Mouse (Mus musculus): ENCODE results near the gene Cdkn2aipnl.

Gene Cdkn2aipnl

GRCm38 (mm10) chr11:51940511-51940955 is 26.9 kb upstream of the Cdkn2aipnl start:
- POLR2A ChIA-PET, result interaction anchor here in 1 of 4 experiments (1.0 kb wide), 1 partner anchor 24 kb away, joined by 3 read pairs; no protein-coding TSS in a partner anchor
- CTCF ChIA-PET, result interaction anchor here in 2 of 4 experiments (0.6 to 1.4 kb wide), 3 partner anchors 21 to 299 kb away, joined by 3 to 6 read pairs (median 3); no protein-coding TSS in a partner anchor

DNA sequence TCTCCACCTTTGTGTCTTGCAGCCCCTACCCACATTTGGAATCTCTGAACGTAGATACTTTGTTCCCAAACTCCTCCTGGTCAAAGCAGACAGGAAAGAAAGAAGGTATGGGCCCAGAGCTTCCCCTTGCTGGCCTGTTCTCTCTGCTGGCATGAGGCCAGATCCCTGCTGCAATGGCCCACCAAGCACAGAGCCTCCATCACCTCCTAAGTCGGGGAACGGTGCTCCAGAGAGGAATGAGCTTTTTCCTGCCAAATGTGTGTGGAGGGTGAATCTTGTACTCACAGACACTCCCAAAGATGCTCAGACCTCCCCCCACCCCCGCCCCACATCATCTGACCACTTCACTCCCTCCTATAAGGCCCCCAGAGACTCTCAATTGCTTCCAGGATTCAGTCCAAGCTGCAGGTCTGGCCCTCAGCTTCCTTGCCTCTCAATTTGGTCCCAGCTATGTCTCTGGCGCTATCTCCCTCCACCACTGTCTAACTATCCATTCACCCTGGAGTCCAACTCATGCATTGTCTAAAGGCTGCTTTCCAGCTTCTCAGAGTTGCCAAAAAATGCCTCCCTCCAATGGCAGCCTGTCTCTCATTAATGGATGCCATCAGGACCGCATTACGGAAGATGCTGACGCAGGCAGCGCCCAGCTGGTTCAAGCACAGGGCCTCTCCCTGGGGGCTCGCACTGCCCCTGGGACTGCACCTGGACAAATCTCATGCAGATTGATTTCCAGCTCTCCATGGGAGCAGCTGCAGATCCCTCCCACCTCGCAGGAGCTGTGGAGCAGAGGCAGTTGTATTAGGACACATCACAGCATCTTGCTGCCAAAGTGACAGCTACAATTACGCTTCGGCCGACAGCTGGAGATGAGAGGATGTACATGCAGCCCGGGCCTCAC is 24.6 kb upstream of the Cdkn2aipnl start:
- CTCF ChIA-PET, result interaction anchor here in 2 of 4 experiments (0.7 to 1.8 kb wide), 3 partner anchors 48 to 125 kb away, joined by 3 to 5 read pairs (median 3); no protein-coding TSS in a partner anchor
- POLR2A ChIA-PET, result interaction anchor here in 3 of 4 experiments (0.5 to 2.7 kb wide), 10 partner anchors 14 to 592 kb away, joined by 3 to 18 read pairs (median 3); partner anchors contain the start of gene Cdkn2aipnl (in 1 of the 3)

GRCm38 (mm10) chr11:51943500-51943841 is 24.0 kb upstream of the Cdkn2aipnl start:
- ChIA-PET POLR2A (interaction anchor here in 3 of 4 experiments (0.9 to 2.7 kb wide), 8 partner anchors 14 to 123 kb away, joined by 3 to 18 read pairs (median 4); partner anchors contain the start of gene Cdkn2aipnl (in 1 of the 3)), CTCF (interaction anchor here in 3 of 4 experiments (0.5 to 1.8 kb wide), 3 partner anchors 124 to 1835 kb away, joined by 3 to 5 read pairs (median 4); no protein-coding TSS in a partner anchor)

DNA sequence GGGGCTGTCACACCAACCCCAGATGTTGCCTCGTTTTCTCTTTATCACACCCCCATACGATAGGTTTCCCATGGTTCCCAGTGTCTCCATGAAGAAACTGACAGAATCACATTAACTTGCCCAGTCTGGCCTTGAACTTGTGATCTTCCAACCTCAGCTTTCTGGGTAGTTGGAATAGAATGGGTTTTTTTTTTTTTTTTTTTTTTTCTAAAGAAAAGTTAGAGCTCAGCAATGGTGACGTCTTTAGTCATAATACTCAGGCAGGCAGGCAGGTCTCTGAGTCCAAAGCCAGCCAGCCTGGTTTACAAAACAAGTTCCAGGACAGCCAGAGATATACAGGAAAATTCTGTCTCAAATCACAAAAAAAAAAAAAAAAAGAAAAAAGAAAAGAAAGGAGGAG is 23.2 kb upstream of the Cdkn2aipnl start:
- CTCF ChIA-PET, result interaction anchor here in 3 of 4 experiments (0.6 to 1.8 kb wide), 4 partner anchors 124 to 133 kb away, joined by 4 to 7 read pairs (median 4); no protein-coding TSS in a partner anchor
- POLR2A ChIA-PET, result interaction anchor here in 2 of 4 experiments (0.6 to 2.7 kb wide), 8 partner anchors 8 to 448 kb away, joined by 3 to 9 read pairs (median 4); partner anchors contain the start of gene Cdkn2aipnl (in 1 of the 2)

- ChIA-PET POLR2A (interaction anchor here in 2 of 4 experiments (0.7 to 1.4 kb wide), 7 partner anchors 8 to 46 kb away, joined by 3 to 6 read pairs (median 3); no protein-coding TSS in a partner anchor), CTCF (interaction anchor here in 3 of 4 experiments (0.5 to 1.0 kb wide), 6 partner anchors 15 to 153 kb away, joined by 3 to 4 read pairs (median 3); partner anchors contain the start of gene Ppp2ca (in 1 of the 3))
These were observed 21.9 kb upstream of the Cdkn2aipnl start for GRCm38 (mm10) chr11:51945548-51945947.

GRCm38 (mm10) chr11:51946144-51946543 is 21.3 kb upstream of the Cdkn2aipnl start:
- ChIA-PET CTCF (interaction anchor here in 3 of 4 experiments (0.5 to 1.0 kb wide), 5 partner anchors 14 to 91 kb away, joined by 3 to 4 read pairs (median 3); no protein-coding TSS in a partner anchor), POLR2A (interaction anchor here in 2 of 4 experiments (0.6 to 1.4 kb wide), 6 partner anchors 8 to 398 kb away, joined by 3 to 4 read pairs (median 3); no protein-coding TSS in a partner anchor)

GRCm38 (mm10) chr11:51949155-51949840 is 18.2 kb upstream of the Cdkn2aipnl start:
- POLR2A ChIA-PET, result interaction anchor here in 2 of 4 experiments (0.7 to 1.5 kb wide), 4 partner anchors 9 to 179 kb away, joined by 3 to 4 read pairs (median 3); no protein-coding TSS in a partner anchor
- CTCF ChIA-PET, result interaction anchor here (0.6 to 1.7 kb wide), 7 partner anchors 12 to 132 kb away, joined by 3 to 8 read pairs (median 4); partner anchors contain the start of gene Cdkn2aipnl (in 1 of the 4)

DNA sequence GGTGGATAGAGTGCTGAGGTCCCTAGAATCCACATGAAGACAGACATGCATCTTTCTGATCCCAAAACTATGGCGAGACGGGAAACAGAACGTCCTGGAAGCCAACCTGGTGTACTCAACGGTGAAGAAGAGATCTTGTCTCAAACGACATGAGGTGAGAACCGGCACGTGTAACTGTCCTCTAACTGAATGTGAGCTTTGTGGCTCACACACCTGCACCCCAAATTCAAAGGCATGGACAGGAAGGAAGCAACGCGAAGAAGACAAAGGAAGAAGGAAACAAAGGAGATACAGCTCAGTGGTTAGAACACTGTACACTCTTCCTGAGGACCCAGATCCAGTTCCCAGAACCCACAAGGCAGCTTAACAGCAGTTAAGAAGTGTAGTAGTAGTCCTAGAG is 17.5 kb upstream of the Cdkn2aipnl start:
- POLR2A ChIA-PET, result interaction anchor here in 2 of 4 experiments (0.6 to 1.5 kb wide), 5 partner anchors 9 to 178 kb away, joined by 3 to 4 read pairs (median 3); no protein-coding TSS in a partner anchor
- CTCF ChIA-PET, result interaction anchor here in 3 of 4 experiments (0.6 to 1.7 kb wide), 5 partner anchors 11 to 132 kb away, joined by 3 to 8 read pairs (median 4); partner anchors contain the start of gene Cdkn2aipnl (in 1 of the 3)

GRCm38 (mm10) chr11:51951861-51952420 is 15.5 kb upstream of the Cdkn2aipnl start:
- ChIA-PET POLR2A (interaction anchor here in 1 of 4 experiments (0.6 to 0.7 kb wide), 2 partner anchors 35 to 395 kb away, joined by 3 read pairs; no protein-coding TSS in a partner anchor), CTCF (no interaction called here)

GRCm38 (mm10) chr11:51956112-51956511 is 11.3 kb upstream of the Cdkn2aipnl start:
- CTCF ChIA-PET, result interaction anchor here in 2 of 4 experiments (0.5 to 1.0 kb wide), 2 partner anchors 101 to 136 kb away, joined by 4 read pairs; no protein-coding TSS in a partner anchor
- POLR2A ChIA-PET, result interaction anchor here (0.6 to 4.4 kb wide), 10 partner anchors 10 to 1946 kb away, joined by 3 to 23 read pairs (median 3); partner anchors contain the start of gene Cdkn2aipnl (in 2 of the 4)

GRCm38 (mm10) chr11:51957760-51958159 is 9.7 kb upstream of the Cdkn2aipnl start:
- ChIA-PET POLR2A (interaction anchor here in 2 of 4 experiments (1.3 to 4.4 kb wide), 3 partner anchors 9 to 15 kb away, joined by 3 to 23 read pairs (median 13); partner anchors contain the start of gene Cdkn2aipnl (in 2 of the 2)), CTCF (interaction anchor here in 2 of 4 experiments (1.3 to 1.9 kb wide), 3 partner anchors 9 to 138 kb away, joined by 3 to 9 read pairs (median 4); partner anchors contain the start of gene Cdkn2aipnl (in 2 of the 2))

DNA sequence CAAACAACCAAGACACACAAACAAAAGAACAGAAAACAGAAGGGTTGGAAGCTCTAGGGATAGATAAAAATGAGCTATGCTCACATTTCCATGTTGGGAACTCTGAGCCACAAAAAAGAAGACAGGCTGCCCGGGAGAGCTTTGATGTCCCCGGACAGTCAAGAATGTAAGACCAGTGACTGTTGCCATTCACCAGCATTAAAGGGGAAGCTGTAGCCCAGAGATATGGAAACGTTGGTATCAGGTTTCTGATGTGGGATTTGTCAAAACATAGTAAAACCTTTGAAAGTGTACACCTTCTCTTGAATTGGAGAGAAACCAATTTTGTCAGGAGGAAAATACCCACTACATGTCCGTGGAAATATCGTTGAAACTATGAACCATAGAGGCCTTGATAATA is 8.0 kb upstream of the Cdkn2aipnl start:
- POLR2A ChIA-PET, result interaction anchor here in 1 of 4 experiments (1.1 kb wide), 2 partner anchors 15 kb away, joined by 3 to 6 read pairs; no protein-coding TSS in a partner anchor
- CTCF ChIA-PET, result interaction anchor here in 2 of 4 experiments (1.4 to 2.4 kb wide), 2 partner anchors 139 to 140 kb away, joined by 5 to 13 read pairs; no protein-coding TSS in a partner anchor

DNA sequence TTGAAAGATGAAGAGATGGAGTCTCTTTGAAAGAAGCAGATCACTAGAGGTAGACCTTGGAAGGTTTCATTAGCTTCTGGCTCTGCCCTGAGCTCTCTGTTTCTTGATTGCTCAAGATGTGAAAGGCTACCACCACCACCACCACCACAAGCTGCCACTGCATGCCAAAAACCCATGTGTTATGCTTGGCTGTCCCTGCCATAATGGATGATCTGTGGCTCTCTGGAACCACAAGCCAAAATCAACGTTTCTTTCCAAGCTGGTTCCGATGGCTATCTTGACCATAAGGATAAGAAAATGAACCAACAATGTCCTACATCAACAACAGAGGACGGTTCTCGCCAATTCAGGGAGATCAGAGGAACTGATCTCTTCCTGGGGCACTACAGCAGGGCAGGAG is 7.4 kb upstream of the Cdkn2aipnl start:
- ChIA-PET CTCF (interaction anchor here in 3 of 4 experiments (0.6 to 2.4 kb wide), 7 partner anchors 14 to 151 kb away, joined by 3 to 13 read pairs (median 5); no protein-coding TSS in a partner anchor), POLR2A (interaction anchor here in 3 of 4 experiments (0.6 to 1.2 kb wide), 5 partner anchors 15 to 323 kb away, joined by 3 to 4 read pairs (median 3); no protein-coding TSS in a partner anchor)

DNA sequence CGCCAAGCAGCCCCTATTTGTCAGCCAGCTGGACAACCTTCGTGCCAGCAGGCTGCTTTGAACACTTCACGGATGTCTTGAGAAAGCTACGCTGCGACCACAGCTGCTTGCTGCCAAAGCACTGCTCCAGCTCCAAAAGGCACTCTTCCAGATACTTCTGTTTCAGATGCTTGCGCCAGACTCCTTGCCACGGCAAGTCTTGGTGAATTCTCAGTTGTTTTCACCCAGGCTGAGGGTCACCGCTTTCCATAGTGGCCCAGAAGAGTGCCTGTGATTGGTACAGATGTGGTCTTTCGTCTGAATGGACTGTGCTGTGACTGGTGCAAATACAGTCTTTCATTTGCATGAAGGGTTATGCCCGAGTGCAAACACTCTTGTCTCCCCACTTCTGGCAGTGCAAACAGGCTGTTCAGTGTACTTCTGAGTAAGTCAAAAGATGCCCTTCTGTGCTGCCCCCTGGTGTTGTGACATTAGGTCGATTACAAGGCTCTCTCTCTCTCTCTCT is 6.4 kb upstream of the Cdkn2aipnl start:
- ChIA-PET CTCF (interaction anchor here (0.5 to 2.4 kb wide), 10 partner anchors 11 to 684 kb away, joined by 3 to 13 read pairs (median 4); no protein-coding TSS in a partner anchor), POLR2A (interaction anchor here (0.6 to 1.3 kb wide), 8 partner anchors 23 to 322 kb away, joined by 3 to 5 read pairs (median 3); no protein-coding TSS in a partner anchor)

- CTCF ChIA-PET, result interaction anchor here in 3 of 4 experiments (1.0 to 1.4 kb wide), 6 partner anchors 22 to 146 kb away, joined by 3 to 6 read pairs (median 4); no protein-coding TSS in a partner anchor
- POLR2A ChIA-PET, result interaction anchor here in 2 of 4 experiments (0.6 to 1.3 kb wide), 4 partner anchors 12 to 144 kb away, joined by 3 to 5 read pairs (median 4); no protein-coding TSS in a partner anchor
These were observed 5.7 kb upstream of the Cdkn2aipnl start for GRCm38 (mm10) chr11:51961761-51962160.

GRCm38 (mm10) chr11:51962277-51962676 is 5.2 kb upstream of the Cdkn2aipnl start:
- POLR2A ChIA-PET, result interaction anchor here in 2 of 4 experiments (0.9 to 1.3 kb wide), 3 partner anchors 13 to 145 kb away, joined by 3 to 4 read pairs (median 4); no protein-coding TSS in a partner anchor
- CTCF ChIA-PET, result interaction anchor here in 3 of 4 experiments (1.0 to 1.3 kb wide), 5 partner anchors 22 to 145 kb away, joined by 3 to 6 read pairs (median 4); no protein-coding TSS in a partner anchor

Data from embryonic stem cell, embryonic (primary cell).